Mouse (Mus musculus): ENCODE results near the gene Gsk3a. TPM values are rescaled to one million over a fixed set of nuclear protein-coding genes. Genes with fewer than 3 reads are reported as not detected.

Gsk3a gene
- polyA plus RNA-seq, 1 experiment: 343 TPM

DNA sequence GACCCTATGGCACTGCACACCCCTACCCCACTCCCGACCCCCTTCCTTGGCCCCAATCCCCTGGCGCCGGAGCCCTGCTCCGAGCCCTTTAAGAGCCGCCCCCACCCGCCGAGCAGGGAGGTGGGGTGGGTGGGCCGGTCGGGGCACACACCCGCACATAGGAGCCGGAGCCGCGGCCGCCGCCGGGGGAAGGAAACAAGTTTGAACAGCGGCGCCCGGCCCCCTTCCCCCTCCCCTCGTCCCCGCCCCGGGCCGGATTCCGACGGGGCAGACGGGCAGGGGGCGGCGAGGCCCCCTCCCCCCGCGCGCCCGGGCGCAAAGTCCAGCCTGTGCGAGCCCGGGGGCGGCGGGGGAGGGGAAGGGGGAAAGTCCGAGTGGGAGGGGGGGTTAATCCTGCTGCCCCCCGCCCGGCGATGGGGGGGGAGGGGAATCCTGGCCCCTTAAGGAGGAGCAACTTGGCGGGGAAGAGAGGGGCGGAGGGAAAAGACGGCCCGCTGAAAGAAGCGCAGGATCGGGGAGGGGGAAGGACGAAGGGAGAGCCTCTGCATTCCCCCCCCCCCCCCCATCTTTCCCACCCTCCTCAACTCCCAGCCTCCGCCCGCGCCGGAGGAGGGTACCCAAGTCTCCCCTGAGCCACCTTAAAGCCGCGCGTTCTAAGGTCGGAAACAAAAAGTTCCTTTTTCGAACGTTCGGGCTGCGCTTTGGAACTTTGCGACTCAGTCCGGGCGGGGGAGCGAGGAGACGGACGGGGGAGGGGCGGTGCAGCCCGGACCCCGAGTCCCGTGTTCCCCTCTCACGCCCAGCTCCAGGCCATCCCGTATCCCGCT lies 11.9 kb upstream of the Gsk3a start:
- no peak for TF ChIP-seq POLR2A (IDR thresholded peaks at IDR 0.05; ENCODE audit: control insufficient read depth, extremely low read depth, insufficient read depth, low read length, poor library complexity)
- no peak for TF ChIP-seq CTCF (IDR thresholded peaks at IDR 0.05; ENCODE audit: borderline replicate concordance, control insufficient read depth, extremely low read depth, insufficient read depth, low read length, poor library complexity)
- DNase-seq: peak; percentile 78
- Histone ChIP-seq H3K4me1 (replicated peaks; ENCODE audit: control insufficient read depth, insufficient read depth, low read length) (peaks cover 42% of the 10 kb centered on the region), H3K4me3 (ENCODE audit: control insufficient read depth, insufficient read depth, low read length) (peak overlapping the region; percentile 95), H3K27me3 (ENCODE audit: control insufficient read depth, insufficient read depth, low read length) (no peaks in the 10 kb centered on the region), H3K27ac (ENCODE audit: control insufficient read depth, insufficient read depth, low read length) (peak overlapping the region; percentile 35), H3K36me3 (ENCODE audit: control insufficient read depth, insufficient read depth, low read length) (no peaks in the 10 kb centered on the region)
- 1% methylated on average over 58 of the region's 73 CpGs for WGBS

DNA sequence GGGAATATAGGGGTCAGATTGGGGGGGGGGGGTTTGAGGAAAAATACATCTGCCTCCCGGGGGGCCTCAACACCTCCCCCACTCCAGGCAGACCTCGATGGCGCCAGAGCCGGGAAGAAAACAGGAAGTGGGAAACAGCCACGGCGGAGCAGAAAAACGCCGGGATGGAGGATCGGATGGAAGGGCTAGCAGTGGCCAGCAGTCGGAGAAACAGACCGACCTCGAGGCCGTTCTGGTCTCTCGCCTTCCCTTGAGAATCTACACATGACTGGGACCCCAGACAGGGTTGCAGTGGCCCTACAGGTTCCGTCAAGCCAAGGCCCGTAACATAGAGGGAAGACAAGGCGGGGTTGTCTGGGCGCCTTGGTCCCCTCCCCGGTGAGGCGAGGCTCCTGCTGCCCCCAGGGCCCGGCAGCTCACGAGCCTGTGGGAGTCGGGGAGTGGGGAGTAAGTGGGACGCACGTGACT lies 11.2 kb upstream of the Gsk3a start:
- H3K4me3 ChIP-seq (ENCODE audit: control insufficient read depth, insufficient read depth, low read length): peak overlapping the region; percentile 95
- no peaks in the 10 kb centered on the region for H3K36me3 ChIP-seq (ENCODE audit: control insufficient read depth, insufficient read depth, low read length)
- no peak for TF ChIP-seq POLR2A (IDR thresholded peaks at IDR 0.05; ENCODE audit: control insufficient read depth, extremely low read depth, insufficient read depth, low read length, poor library complexity)
- H3K27me3 ChIP-seq (ENCODE audit: control insufficient read depth, insufficient read depth, low read length): no peaks in the 10 kb centered on the region
- peak overlapping the region; percentile 35 for H3K27ac ChIP-seq (ENCODE audit: control insufficient read depth, insufficient read depth, low read length)
- peaks cover 42% of the 10 kb centered on the region for H3K4me1 ChIP-seq (replicated peaks; ENCODE audit: control insufficient read depth, insufficient read depth, low read length)
- WGBS: 1% methylated on average over 25 of the region's 25 CpGs
- DNase-seq: no peak

DNA sequence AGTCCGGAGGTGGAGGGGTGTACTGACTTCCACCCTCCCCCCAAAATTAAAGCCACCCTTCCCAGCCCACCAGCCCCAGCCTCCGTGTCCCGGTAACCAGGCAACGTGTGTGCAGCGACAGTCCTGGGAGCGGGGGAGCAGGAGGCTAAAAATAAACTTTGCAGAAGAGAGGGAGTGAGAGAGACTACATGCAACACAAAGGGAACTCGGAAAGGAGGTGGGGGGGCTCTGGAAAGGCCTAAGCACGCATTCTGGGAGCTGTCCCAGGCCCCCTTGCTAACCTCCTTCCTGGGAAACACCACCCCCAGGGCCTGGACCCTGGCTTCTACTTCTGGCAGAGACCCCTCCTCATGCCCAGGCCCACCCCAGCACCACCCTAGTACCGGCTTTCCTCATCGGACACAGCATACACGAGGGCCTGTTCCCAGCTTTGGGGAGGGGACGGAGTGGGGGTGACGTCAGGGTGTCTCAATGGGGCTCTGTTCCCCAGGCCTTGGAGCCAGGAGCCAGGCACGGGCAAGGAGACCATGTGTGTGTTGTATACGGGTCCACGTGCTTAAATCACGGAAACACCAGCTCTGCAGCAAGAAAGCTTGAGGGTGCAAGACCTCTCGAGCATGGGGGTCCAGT lies 10.5 kb upstream of the Gsk3a start:
- TF ChIP-seq CTCF (IDR thresholded peaks at IDR 0.05; ENCODE audit: borderline replicate concordance, control insufficient read depth, extremely low read depth, insufficient read depth, low read length, poor library complexity): no peak
- no peak for TF ChIP-seq POLR2A (IDR thresholded peaks at IDR 0.05; ENCODE audit: control insufficient read depth, extremely low read depth, insufficient read depth, low read length, poor library complexity)
- WGBS: 7% methylated on average over 18 of the region's 18 CpGs
- no peak for DNase-seq
- Histone ChIP-seq H3K36me3 (ENCODE audit: control insufficient read depth, insufficient read depth, low read length) (no peaks in the 10 kb centered on the region), H3K4me3 (ENCODE audit: control insufficient read depth, insufficient read depth, low read length) (peak overlapping the region; percentile 95), H3K27ac (ENCODE audit: control insufficient read depth, insufficient read depth, low read length) (no peak overlapping the region), H3K4me1 (replicated peaks; ENCODE audit: control insufficient read depth, insufficient read depth, low read length) (peaks cover 42% of the 10 kb centered on the region), H3K27me3 (ENCODE audit: control insufficient read depth, insufficient read depth, low read length) (no peaks in the 10 kb centered on the region)

DNA sequence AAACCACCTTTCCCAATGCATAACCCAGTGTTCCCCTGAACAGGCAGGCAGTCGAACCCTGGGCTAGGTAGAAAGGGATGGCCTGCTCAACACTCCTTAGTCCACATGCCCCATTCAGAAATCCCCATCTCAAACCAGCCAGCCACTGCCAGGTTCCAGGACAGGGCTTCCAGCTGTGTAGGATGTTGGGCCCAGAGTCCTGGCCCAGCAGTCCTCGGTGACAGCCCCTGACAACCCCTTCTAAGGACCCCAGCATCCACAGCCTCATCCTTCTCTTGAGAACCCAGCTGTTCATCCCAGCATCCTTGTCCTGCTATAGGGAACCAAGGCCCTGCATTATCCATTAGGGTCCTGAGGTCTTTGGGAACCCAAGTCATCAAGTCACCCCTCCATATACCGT lies 9.8 kb upstream of the Gsk3a start:
- H3K27me3 ChIP-seq (ENCODE audit: control insufficient read depth, insufficient read depth, low read length): no peaks in the 10 kb centered on the region

DNA sequence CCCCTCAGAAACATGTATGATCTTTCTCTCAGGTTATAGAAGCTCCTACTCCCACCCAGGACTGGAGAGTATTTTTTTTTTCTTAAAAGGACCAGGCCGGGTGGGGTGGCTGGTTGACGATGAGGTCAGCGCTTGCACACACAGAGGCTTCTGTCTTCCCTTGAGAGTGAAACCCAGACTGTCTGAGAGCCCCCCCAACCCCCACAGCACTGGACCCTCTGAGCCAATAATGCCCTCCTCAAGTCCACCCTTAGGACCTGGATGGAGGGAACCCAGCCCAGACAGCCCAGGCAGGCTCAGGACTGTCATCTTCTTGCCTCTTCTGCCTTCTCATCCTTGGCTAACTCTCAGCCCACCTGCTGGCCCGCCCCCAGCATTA lies 9.1 kb upstream of the Gsk3a start:
- no peaks in the 10 kb centered on the region for H3K36me3 ChIP-seq (ENCODE audit: control insufficient read depth, insufficient read depth, low read length)
- H3K4me3 ChIP-seq (ENCODE audit: control insufficient read depth, insufficient read depth, low read length): no peak overlapping the region
- 32% methylated on average over 4 of the region's 4 CpGs for WGBS
- no peak for DNase-seq
- no peak for TF ChIP-seq CTCF (IDR thresholded peaks at IDR 0.05; ENCODE audit: borderline replicate concordance, control insufficient read depth, extremely low read depth, insufficient read depth, low read length, poor library complexity)
- no peak for TF ChIP-seq POLR2A (IDR thresholded peaks at IDR 0.05; ENCODE audit: control insufficient read depth, extremely low read depth, insufficient read depth, low read length, poor library complexity)
- no peaks in the 10 kb centered on the region for H3K27me3 ChIP-seq (ENCODE audit: control insufficient read depth, insufficient read depth, low read length)
- peaks cover 39% of the 10 kb centered on the region for H3K4me1 ChIP-seq (replicated peaks; ENCODE audit: control insufficient read depth, insufficient read depth, low read length)
- H3K27ac ChIP-seq (ENCODE audit: control insufficient read depth, insufficient read depth, low read length): no peak overlapping the region

More for the DNA sequence above, 9.8 kb upstream of the Gsk3a start:
- Histone ChIP-seq H3K27ac (ENCODE audit: control insufficient read depth, insufficient read depth, low read length) (no peak overlapping the region), H3K36me3 (ENCODE audit: control insufficient read depth, insufficient read depth, low read length) (no peaks in the 10 kb centered on the region), H3K4me1 (replicated peaks; ENCODE audit: control insufficient read depth, insufficient read depth, low read length) (peaks cover 42% of the 10 kb centered on the region), H3K4me3 (ENCODE audit: control insufficient read depth, insufficient read depth, low read length) (no peak overlapping the region)
- DNase-seq: no peak
- 28% methylated on average over 3 of the region's 3 CpGs for WGBS
- TF ChIP-seq CTCF (IDR thresholded peaks at IDR 0.05; ENCODE audit: borderline replicate concordance, control insufficient read depth, extremely low read depth, insufficient read depth, low read length, poor library complexity) (no peak), POLR2A (IDR thresholded peaks at IDR 0.05; ENCODE audit: control insufficient read depth, extremely low read depth, insufficient read depth, low read length, poor library complexity) (no peak)

DNA sequence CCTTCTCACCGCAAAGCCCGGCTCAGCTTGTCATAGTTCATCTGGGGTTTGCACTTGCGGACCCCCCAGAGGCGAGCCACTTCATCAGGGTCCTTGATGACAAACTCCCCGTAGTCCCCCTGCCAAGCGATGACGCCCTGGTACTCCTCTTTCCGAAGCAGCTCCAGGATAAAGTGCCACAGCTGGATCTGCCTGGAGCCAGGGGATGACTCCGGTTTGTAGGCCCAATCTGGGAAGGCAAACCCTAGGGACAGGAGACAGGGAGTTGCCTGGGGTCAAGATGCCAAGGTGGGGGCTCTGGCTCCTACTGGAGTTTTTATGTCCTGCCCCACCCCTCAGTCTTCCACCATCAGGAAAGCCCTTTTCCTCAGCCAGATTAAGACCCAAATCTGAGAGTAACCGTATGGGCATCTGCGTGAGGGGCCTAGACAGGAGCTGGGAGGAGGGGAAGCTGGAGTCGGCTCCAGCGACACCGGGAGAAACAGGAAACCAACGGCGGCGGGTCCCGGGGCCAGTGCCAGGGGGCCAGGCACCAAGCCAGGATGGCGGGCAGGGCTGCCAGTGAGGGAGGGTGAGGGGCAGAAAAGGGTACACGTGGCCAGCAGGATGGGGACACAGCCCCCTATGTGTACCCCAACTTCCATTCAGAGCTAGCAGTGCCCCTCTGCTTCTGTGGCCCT lies 8.6 kb upstream of the Gsk3a start:
- TF ChIP-seq CTCF (IDR thresholded peaks at IDR 0.05; ENCODE audit: borderline replicate concordance, control insufficient read depth, extremely low read depth, insufficient read depth, low read length, poor library complexity) (no peak), POLR2A (IDR thresholded peaks at IDR 0.05; ENCODE audit: control insufficient read depth, extremely low read depth, insufficient read depth, low read length, poor library complexity) (no peak)
- WGBS: 53% methylated on average over 20 of the region's 20 CpGs
- Histone ChIP-seq H3K4me1 (replicated peaks; ENCODE audit: control insufficient read depth, insufficient read depth, low read length) (peaks cover 34% of the 10 kb centered on the region), H3K36me3 (ENCODE audit: control insufficient read depth, insufficient read depth, low read length) (no peaks in the 10 kb centered on the region), H3K27ac (ENCODE audit: control insufficient read depth, insufficient read depth, low read length) (no peak overlapping the region), H3K27me3 (ENCODE audit: control insufficient read depth, insufficient read depth, low read length) (no peaks in the 10 kb centered on the region), H3K4me3 (ENCODE audit: control insufficient read depth, insufficient read depth, low read length) (no peak overlapping the region)
- DNase-seq: no peak

All from thymus, adult 2 months (tissue).